Mouse (Mus musculus) kidney, postnatal 0 days (tissue): ENCODE measurements around the gene Lgr6. TPM values are rescaled to one million over a fixed set of nuclear protein-coding genes. Genes with fewer than 3 reads are reported as not detected.

Source experiments
- ATAC-seq: fragments of 200-750 bp; cut with Nextera tagmentation; replicated peaks from 2 replicates; pipeline ENCODE4 v1.8.0; 2017; ENCODE audit warnings: low read depth, moderate number of reproducible peaks, moderate TSS enrichment, moderate library complexity; ENCODE audit not compliant: low FRiP score
- DNase-seq: peaks from one replicate; pipeline ENCODE4 v3.0.0-alpha.2; 2016; ENCODE audit warnings: low spot score
- H3K27ac ChIP-seq: fragments of 300-500 bp; sonication (generic); 2 replicates; pipeline ENCODE4 v1.5.1; 2014; ENCODE audit warnings: mild to moderate bottlenecking
- H3K27me3 ChIP-seq: fragments of 300-500 bp; sonication (generic); 2 replicates; pipeline ENCODE4 v1.6.1; 2014; ENCODE audit warnings: low read length, mixed read lengths; ENCODE audit not compliant: insufficient read depth
- H3K36me3 ChIP-seq: fragments of 300-500 bp; sonication (generic); 2 replicates; pipeline ENCODE4 v1.6.1; 2014; ENCODE audit warnings: low read length, mixed read lengths; ENCODE audit not compliant: insufficient read depth
- H3K4me1 ChIP-seq: fragments of 300-500 bp; sonication (generic); replicated peaks from 2 replicates; pipeline ENCODE4 v1.6.1; 2014; ENCODE audit warnings: antibody characterized with exemption, low read length, mixed read lengths; ENCODE audit not compliant: insufficient read depth
- H3K4me2 ChIP-seq: fragments of 300-500 bp; sonication (generic); 2 replicates; pipeline ENCODE4 v1.6.1; 2014; ENCODE audit warnings: mild to moderate bottlenecking, low read length, moderate library complexity, mixed read lengths
- H3K4me3 ChIP-seq: fragments of 300-500 bp; sonication (generic); replicated peaks from 2 replicates; pipeline ENCODE4 v1.5.1; 2014; ENCODE audit warnings: low read depth, low read length
- H3K9ac ChIP-seq: fragments of 300-500 bp; sonication (generic); 2 replicates; pipeline ENCODE4 v1.6.1; 2014; ENCODE audit warnings: low read depth, low read length
- H3K9me3 ChIP-seq: fragments of 300-500 bp; sonication (generic); replicated peaks from 2 replicates; pipeline ENCODE4 v1.6.1; 2016; ENCODE audit warnings: low read length, inconsistent platforms, mixed read lengths
- CTCF ChIP-seq: IDR thresholded peaks from 2 replicates; pipeline ENCODE4 v1.5.1; 2016; ENCODE audit warnings: antibody characterized with exemption, low read depth, mild to moderate bottlenecking, moderate library complexity
- WGBS: fragments of 180-500 bp; shearing (Covaris S2); extraction: QIAGEN DNeasy Blood & Tissue Kit; methylation state at CpG from one replicate; pipeline ENCODE4 v1.1.7; 2014; 5-methylcytosine and 5-hydroxymethylcytosine counted together
- polyA plus RNA-seq: library from polyadenylated mRNA; unstranded; fragments of >200 nt; fragmentation: Nextera tagmentation; extraction: Ambion mirVana; gene quantifications from 2 replicates; pipeline ENCODE4 v1.2.1, GENCODE M21; 2015

Gene Lgr6
- polyA plus RNA-seq, 1 experiment from 2014 or later: 0.83 TPM

DNA sequence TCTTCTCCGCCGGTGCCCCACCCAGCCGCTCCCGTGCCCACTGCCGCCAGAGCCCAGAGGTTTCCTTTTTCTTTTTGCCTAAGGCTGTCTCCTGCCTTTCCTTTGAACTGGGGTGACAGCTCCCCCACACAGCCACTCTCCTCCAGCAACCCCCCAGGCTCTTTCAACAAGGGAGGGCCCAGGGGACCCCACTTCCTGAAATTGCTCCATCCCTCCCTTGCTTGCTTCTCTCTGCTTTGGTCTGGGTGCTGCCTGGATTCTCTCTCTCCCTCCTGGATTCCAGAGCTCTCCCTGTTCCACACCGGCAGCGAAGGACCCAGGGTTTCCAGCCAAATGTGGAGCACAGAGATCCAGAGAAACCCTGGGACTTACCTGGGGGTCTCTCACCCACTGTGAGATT is 4.7 kb downstream of the Lgr6 start:
- no peak overlapping the region for H3K4me2 ChIP-seq
- WGBS: 41% methylated on average over 7 of the region's 7 CpGs
- H3K36me3 ChIP-seq: no peaks in the 10 kb centered on the region
- no peak overlapping the region for H3K27ac ChIP-seq
- no peak for TF ChIP-seq CTCF
- H3K4me3 ChIP-seq: no peak overlapping the region
- H3K27me3 ChIP-seq: peaks cover 23% of the 10 kb centered on the region
- H3K9me3 ChIP-seq: no peaks in the 10 kb centered on the region
- no peak overlapping the region for H3K9ac ChIP-seq
- no peak for DNase-seq
- ATAC-seq: no peak
- H3K4me1 ChIP-seq: peaks cover 7% of the 10 kb centered on the region; the same call in 1 of the 2 replicates

DNA sequence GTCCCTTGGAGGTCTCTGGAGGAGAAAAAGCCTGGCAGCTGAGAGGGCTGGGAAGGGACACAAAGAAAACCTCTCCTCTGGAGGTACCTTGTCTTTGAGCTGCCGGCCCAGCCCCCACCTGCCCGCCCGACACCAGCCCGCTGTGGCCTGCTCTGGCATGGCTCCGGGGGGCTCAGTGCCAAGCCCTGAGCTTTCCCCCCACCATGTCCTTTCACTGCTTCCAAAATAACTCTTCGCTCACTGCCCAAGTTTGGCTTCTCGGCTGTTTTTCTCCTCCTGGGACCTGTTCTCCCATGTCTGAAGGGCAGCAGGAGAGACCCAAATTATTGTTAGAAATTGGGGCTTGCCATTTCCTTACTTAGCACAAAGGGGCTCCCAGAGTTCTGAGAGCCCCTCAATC is 6.6 kb downstream of the Lgr6 start:
- Histone ChIP-seq H3K27me3 (0 out of 2 replicates have a peak, but pooled peaks cover 5% of the 10 kb centered on the region), H3K4me2 (no peak overlapping the region), H3K4me3 (no peak overlapping the region), H3K4me1 (no peaks in the 10 kb centered on the region), H3K27ac (no peak overlapping the region), H3K9ac (no peak overlapping the region), H3K36me3 (no peaks in the 10 kb centered on the region), H3K9me3 (no peaks in the 10 kb centered on the region)
- ATAC-seq: no peak
- DNase-seq: no peak
- WGBS: 85% methylated on average over 7 of the region's 7 CpGs
- no peak for TF ChIP-seq CTCF

DNA sequence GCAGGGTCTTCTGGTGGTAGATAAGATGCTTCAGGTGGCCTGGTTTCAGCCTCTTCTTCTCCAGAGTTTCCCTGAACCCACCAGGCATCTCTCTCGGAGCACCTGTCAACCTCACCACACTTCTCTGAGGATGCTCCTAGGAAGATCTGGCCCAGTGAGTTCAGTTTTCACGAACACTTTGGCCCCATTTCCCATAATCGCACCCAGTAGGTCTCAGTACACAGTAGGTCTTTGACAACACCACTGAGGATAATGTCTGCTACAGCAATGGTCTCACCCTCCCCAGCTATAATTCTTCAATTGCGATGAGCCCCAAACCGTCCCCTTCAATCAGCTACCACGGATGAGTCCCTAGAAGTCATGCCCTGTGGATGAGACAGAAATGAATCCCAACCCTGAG is 7.6 kb downstream of the Lgr6 start:
- TF ChIP-seq CTCF: no peak
- 86% methylated on average over 6 of the region's 6 CpGs for WGBS
- 0 out of 2 replicates have a peak, but pooled peaks cover 5% of the 10 kb centered on the region for H3K27me3 ChIP-seq

DNA sequence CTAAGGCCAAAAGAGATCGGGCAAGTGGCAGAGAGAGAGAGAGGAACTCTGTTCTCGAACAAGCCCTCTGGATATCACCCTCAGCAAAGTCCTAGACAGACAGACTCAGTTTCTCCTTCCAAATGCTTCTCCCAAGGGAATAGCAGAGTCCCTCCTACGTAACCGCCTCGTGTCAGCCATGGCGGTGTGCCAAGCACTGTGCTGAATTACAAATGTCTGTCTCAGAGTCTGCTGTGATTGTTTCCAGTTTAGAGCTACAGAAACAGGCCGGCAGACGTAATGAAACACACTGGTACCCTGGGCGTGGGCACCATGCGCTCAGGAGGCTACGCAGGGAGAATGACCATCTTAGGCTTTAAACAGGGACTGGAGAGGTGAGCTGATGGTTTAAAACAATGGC is 8.8 kb downstream of the Lgr6 start:
- Histone ChIP-seq H3K9me3 (no peaks in the 10 kb centered on the region), H3K27me3 (0 out of 2 replicates have a peak, but pooled peaks cover 5% of the 10 kb centered on the region), H3K36me3 (no peaks in the 10 kb centered on the region), H3K4me2 (no peak overlapping the region), H3K4me3 (no peak overlapping the region), H3K27ac (no peak overlapping the region), H3K9ac (no peak overlapping the region), H3K4me1 (no peaks in the 10 kb centered on the region)
- TF ChIP-seq CTCF: no peak
- ATAC-seq (no peak), DNase-seq (no peak)
- WGBS: 75% methylated on average over 11 of the region's 11 CpGs

More for the DNA sequence above, 7.6 kb downstream of the Lgr6 start:
- Histone ChIP-seq H3K9ac (no peak overlapping the region), H3K4me3 (no peak overlapping the region), H3K36me3 (no peaks in the 10 kb centered on the region), H3K4me1 (no peaks in the 10 kb centered on the region), H3K27ac (no peak overlapping the region), H3K4me2 (no peak overlapping the region), H3K9me3 (no peaks in the 10 kb centered on the region)
- ATAC-seq (no peak), DNase-seq (no peak)

DNA sequence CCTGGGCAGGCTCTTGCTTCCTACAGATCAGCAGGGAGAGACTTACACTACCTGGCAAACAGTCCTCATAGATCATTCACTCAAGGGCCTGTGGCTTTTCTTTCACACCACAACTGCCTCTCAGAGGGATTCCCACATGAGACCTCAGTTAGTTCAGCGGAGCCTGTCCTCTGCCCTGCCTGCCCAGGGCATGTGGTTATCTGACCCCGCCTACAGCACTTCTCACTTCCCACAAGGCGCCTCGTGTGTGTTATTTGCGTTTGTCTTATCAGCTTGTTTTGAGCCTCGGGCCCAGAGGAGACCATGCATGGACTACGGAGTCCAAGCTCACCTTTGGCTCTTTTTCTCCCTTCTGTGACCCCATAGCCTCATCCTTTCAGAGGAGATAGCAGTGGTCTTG is 9.9 kb downstream of the Lgr6 start:
- WGBS: 43% methylated on average over 7 of the region's 7 CpGs
- H3K4me2 ChIP-seq: no peak overlapping the region
- no peak for TF ChIP-seq CTCF

DNA sequence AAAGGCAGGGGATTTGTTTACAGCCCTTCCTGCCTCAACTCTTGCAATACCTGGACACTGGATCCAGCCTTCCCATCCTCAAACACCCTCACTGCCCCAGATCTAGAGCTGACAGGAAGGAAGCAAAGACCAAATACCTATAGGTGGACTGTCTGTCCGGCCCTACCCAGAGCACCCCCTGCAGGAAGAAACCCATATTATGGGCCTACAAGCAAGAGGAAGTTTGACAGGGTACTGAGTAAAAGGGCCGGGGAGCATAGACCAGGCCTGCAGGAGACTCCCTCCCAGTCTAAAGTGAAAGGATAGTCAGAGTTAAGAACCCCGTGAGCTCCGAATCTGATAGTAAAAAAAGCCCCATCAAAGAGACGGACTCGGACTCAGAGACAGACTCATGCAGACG is 10.4 kb downstream of the Lgr6 start:
- no peaks in the 10 kb centered on the region for H3K9me3 ChIP-seq
- ATAC-seq (no peak), DNase-seq (no peak)
- H3K4me1 ChIP-seq: no peaks in the 10 kb centered on the region
- no peak for TF ChIP-seq CTCF
- no peak overlapping the region for H3K4me2 ChIP-seq
- WGBS: 59% methylated on average over 7 of the region's 7 CpGs
- no peak overlapping the region for H3K9ac ChIP-seq
- H3K36me3 ChIP-seq: no peaks in the 10 kb centered on the region
- no peak overlapping the region for H3K27ac ChIP-seq
- H3K4me3 ChIP-seq: no peak overlapping the region
- no peaks in the 10 kb centered on the region for H3K27me3 ChIP-seq

More for the DNA sequence above, 9.9 kb downstream of the Lgr6 start:
- no peak overlapping the region for H3K27ac ChIP-seq
- no peak overlapping the region for H3K4me3 ChIP-seq
- no peaks in the 10 kb centered on the region for H3K9me3 ChIP-seq
- no peaks in the 10 kb centered on the region for H3K36me3 ChIP-seq
- DNase-seq (no peak), ATAC-seq (no peak)
- H3K9ac ChIP-seq: no peak overlapping the region
- no peaks in the 10 kb centered on the region for H3K4me1 ChIP-seq
- H3K27me3 ChIP-seq: no peaks in the 10 kb centered on the region

DNA sequence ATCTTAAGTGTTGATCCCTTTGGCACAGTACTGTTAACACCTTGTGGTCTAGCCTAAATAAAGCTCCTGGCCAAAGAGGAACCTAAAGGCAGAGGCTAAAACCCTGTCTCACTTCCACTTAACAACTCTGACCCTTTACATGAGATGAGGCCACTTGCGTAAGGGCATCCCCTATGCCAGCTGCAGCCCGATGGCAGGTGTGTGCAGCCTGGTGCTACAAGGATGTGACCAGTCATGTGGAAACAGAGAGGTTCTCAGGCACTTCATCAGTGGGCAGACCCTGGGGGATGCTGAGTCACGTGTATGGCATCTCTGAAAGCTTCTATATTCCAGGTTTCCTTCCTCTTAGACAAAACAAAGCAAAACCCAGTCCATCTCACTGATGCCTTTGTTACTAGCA is 14.2 kb downstream of the Lgr6 start:
- H3K27me3 ChIP-seq: 0 out of 2 replicates have a peak, but pooled peaks cover 2% of the 10 kb centered on the region
- no peaks in the 10 kb centered on the region for H3K9me3 ChIP-seq
- no peak overlapping the region for H3K27ac ChIP-seq
- no peak for DNase-seq
- H3K4me1 ChIP-seq: no peaks in the 10 kb centered on the region
- H3K4me2 ChIP-seq: no peak overlapping the region
- no peak for TF ChIP-seq CTCF
- ATAC-seq: no peak
- H3K36me3 ChIP-seq: no peaks in the 10 kb centered on the region
- no peak overlapping the region for H3K4me3 ChIP-seq
- 37% methylated on average over 3 of the region's 3 CpGs for WGBS
- H3K9ac ChIP-seq: no peak overlapping the region
